Mouse (Mus musculus) hindbrain, postnatal 0 days (tissue): ENCODE results near the gene Tigd3. TPM values are rescaled to one million over a fixed set of nuclear protein-coding genes. Genes with fewer than 3 reads are reported as not detected.
A peak's percentile ranks its signal among the peaks of the same experiment; 100 is the strongest.

Source experiments
- ATAC-seq: fragments of 200-750 bp; cut with Nextera tagmentation; 2 replicates; pipeline ENCODE4 v1.8.0; 2017; ENCODE audit warnings: mild to moderate bottlenecking, moderate TSS enrichment, moderate library complexity
- DNase-seq: peaks from one replicate; pipeline ENCODE4 v3.0.0-alpha.2; 2015; ENCODE audit warnings: low spot score
- H3K27ac ChIP-seq: fragments of 300-500 bp; sonication (generic); 2 replicates; pipeline ENCODE4 v1.5.1; 2014; ENCODE audit warnings: mild to moderate bottlenecking
- H3K27me3 ChIP-seq: fragments of 300-500 bp; sonication (generic); 2 replicates; pipeline ENCODE4 v1.6.1; 2014; ENCODE audit warnings: low read length, mixed read lengths; ENCODE audit not compliant: insufficient read depth
- H3K36me3 ChIP-seq: fragments of 300-500 bp; sonication (generic); 2 replicates; pipeline ENCODE4 v1.6.1; 2014; ENCODE audit warnings: low read length, mixed read lengths; ENCODE audit not compliant: insufficient read depth
- H3K4me1 ChIP-seq: fragments of 300-500 bp; sonication (generic); 2 replicates; pipeline ENCODE4 v1.6.1; 2014; ENCODE audit warnings: antibody characterized with exemption, low read length, mixed read lengths; ENCODE audit not compliant: insufficient read depth
- H3K4me2 ChIP-seq: fragments of 300-500 bp; sonication (generic); 2 replicates; pipeline ENCODE4 v1.6.1; 2014; ENCODE audit warnings: low read depth, mild to moderate bottlenecking, low read length, moderate library complexity, mixed read lengths
- H3K4me3 ChIP-seq: fragments of 300-500 bp; sonication (generic); 2 replicates; pipeline ENCODE4 v1.5.1; 2014; ENCODE audit warnings: low read length
- H3K9ac ChIP-seq: fragments of 300-500 bp; sonication (generic); replicated peaks from 2 replicates; pipeline ENCODE4 v1.6.1; 2014; ENCODE audit warnings: mild to moderate bottlenecking, low read length, moderate library complexity, mixed read lengths
- H3K9me3 ChIP-seq: fragments of 300-500 bp; sonication (generic); 2 replicates; pipeline ENCODE4 v1.6.1; 2016; ENCODE audit warnings: low read length, mixed read lengths
- CTCF ChIP-seq: IDR thresholded peaks from 2 replicates; pipeline ENCODE4 v1.5.1; 2016; ENCODE audit warnings: antibody characterized with exemption, control low read depth, low read depth
- WGBS: fragments of 180-500 bp; shearing (Covaris S2); extraction: QIAGEN DNeasy Blood & Tissue Kit; methylation state at CpG from one replicate; pipeline ENCODE4 v1.1.7; 2014; 5-methylcytosine and 5-hydroxymethylcytosine counted together
- polyA plus RNA-seq: library from polyadenylated mRNA; unstranded; fragments of >200 nt; fragmentation: Nextera tagmentation; extraction: Ambion mirVana; gene quantifications from 2 replicates; pipeline ENCODE4 v1.2.1, GENCODE M21; 2015
- total RNA-seq: library from RNA; depleted of rRNA; stranded (reverse); fragments of >200 nt; gene quantifications from 2 replicates; pipeline ENCODE4 v1.2.3, GENCODE M21; 2014; rRNA removed

Gene Tigd3
- total RNA-seq, result 7.5 and 10.1 TPM in 2 replicates
- 7.1 and 7.5 TPM in 2 replicates for polyA plus RNA-seq

GRCm38 (mm10) chr19:5894002-5894678 lies at the start of gene Tigd3:
Gene Tigd3 (minus strand): TSS chr19:5894149.
- DNase-seq (peak; percentile 98), ATAC-seq (peak; percentile 99)
- Histone ChIP-seq H3K27ac (peak within 1 kb of the TSS; percentile 77), H3K9me3 (no peaks in the 10 kb centered on the region), H3K4me3 (peak within 1 kb of the TSS; percentile 58), H3K9ac (peak within 1 kb of the TSS; percentile 80), H3K4me1 (peaks cover 9% of the 10 kb centered on the region), H3K36me3 (peaks cover 19% of the 10 kb centered on the region), H3K27me3 (no peaks in the 10 kb centered on the region), H3K4me2 (peak within 1 kb of the TSS; percentile 71)
- 3% methylated on average over 36 of the region's 36 CpGs for WGBS
- no peak for TF ChIP-seq CTCF

GRCm38 (mm10) chr19:5943404-5943803 lies 49.5 kb upstream of the Tigd3 start:
- TF ChIP-seq CTCF, result no peak
- DNase-seq (no peak), ATAC-seq (no peak)
- no peak overlapping the region for H3K4me2 ChIP-seq
- H3K27ac ChIP-seq, result no peak overlapping the region
- H3K36me3 ChIP-seq, result no peaks in the 10 kb centered on the region
- H3K4me1 ChIP-seq, result no peaks in the 10 kb centered on the region; the same call in 1 of the 2 replicates
- H3K27me3 ChIP-seq, result no peaks in the 10 kb centered on the region
- H3K4me3 ChIP-seq, result no peak overlapping the region
- WGBS, result 93% methylated on average over 15 of the region's 15 CpGs
- no peaks in the 10 kb centered on the region for H3K9me3 ChIP-seq
- H3K9ac ChIP-seq, result no peak overlapping the region

- H3K4me2 ChIP-seq, result no peak overlapping the region
- no peak overlapping the region for H3K9ac ChIP-seq
- H3K4me3 ChIP-seq, result no peak overlapping the region
- peaks cover 6% of the 10 kb centered on the region for H3K4me1 ChIP-seq
- ATAC-seq (no peak), DNase-seq (no peak)
- H3K36me3 ChIP-seq, result no peaks in the 10 kb centered on the region
- no peak overlapping the region for H3K27ac ChIP-seq
- no peaks in the 10 kb centered on the region for H3K27me3 ChIP-seq
- no peaks in the 10 kb centered on the region for H3K9me3 ChIP-seq
- 80% methylated on average over 7 of the region's 7 CpGs for WGBS
- no peak for TF ChIP-seq CTCF
Measured at GRCm38 (mm10) chr19:5942581-5942980, 48.6 kb upstream of the Tigd3 start.

GRCm38 (mm10) chr19:5940656-5941055 lies 46.7 kb upstream of the Tigd3 start:
- Histone ChIP-seq H3K4me2 (no peak overlapping the region), H3K27me3 (no peaks in the 10 kb centered on the region), H3K27ac (peak overlapping the region; percentile 37; the same call in 1 of the 2 replicates), H3K4me1 (peaks cover 9% of the 10 kb centered on the region), H3K4me3 (no peak overlapping the region), H3K9me3 (no peaks in the 10 kb centered on the region), H3K36me3 (no peaks in the 10 kb centered on the region), H3K9ac (no peak overlapping the region)
- ATAC-seq, result no peak
- WGBS, result 73% methylated on average over 10 of the region's 10 CpGs
- no peak for DNase-seq
- no peak for TF ChIP-seq CTCF

GRCm38 (mm10) chr19:5940173-5940572 lies 46.2 kb upstream of the Tigd3 start:
- ATAC-seq, result peak; percentile 57; the same call in 1 of the 2 replicates
- Histone ChIP-seq H3K36me3 (no peaks in the 10 kb centered on the region), H3K27me3 (no peaks in the 10 kb centered on the region), H3K27ac (peak overlapping the region; percentile 71; the same call in 1 of the 2 replicates), H3K9ac (no peak overlapping the region), H3K9me3 (no peaks in the 10 kb centered on the region), H3K4me1 (peaks cover 9% of the 10 kb centered on the region), H3K4me2 (no peak overlapping the region), H3K4me3 (no peak overlapping the region)
- TF ChIP-seq CTCF, result no peak
- 30% methylated on average over 4 of the region's 4 CpGs for WGBS
- DNase-seq, result peak; percentile 83

GRCm38 (mm10) chr19:5939715-5940114 lies 45.8 kb upstream of the Tigd3 start:
- peaks cover 9% of the 10 kb centered on the region for H3K4me1 ChIP-seq
- peak overlapping the region; percentile 71 for H3K27ac ChIP-seq
- no peak overlapping the region for H3K4me2 ChIP-seq
- H3K9ac ChIP-seq, result no peak overlapping the region
- H3K9me3 ChIP-seq, result no peaks in the 10 kb centered on the region
- H3K4me3 ChIP-seq, result no peak overlapping the region
- DNase-seq, result no peak
- WGBS, result 41% methylated on average over 5 of the region's 5 CpGs
- TF ChIP-seq CTCF, result no peak
- ATAC-seq, result no peak
- no peaks in the 10 kb centered on the region for H3K36me3 ChIP-seq
- H3K27me3 ChIP-seq, result no peaks in the 10 kb centered on the region

- DNase-seq (no peak), ATAC-seq (no peak)
- TF ChIP-seq CTCF, result no peak
- Histone ChIP-seq H3K4me3 (no peak overlapping the region), H3K9ac (no peak overlapping the region), H3K36me3 (no peaks in the 10 kb centered on the region), H3K27me3 (no peaks in the 10 kb centered on the region), H3K27ac (peak overlapping the region; percentile 34; the same call in 1 of the 2 replicates), H3K4me2 (no peak overlapping the region), H3K4me1 (peaks cover 9% of the 10 kb centered on the region), H3K9me3 (no peaks in the 10 kb centered on the region)
- 89% methylated on average over 6 of the region's 6 CpGs for WGBS
Measured at GRCm38 (mm10) chr19:5938516-5938915, 44.6 kb upstream of the Tigd3 start.
